Mouse (Mus musculus): ENCODE data around the gene Fam189a1. TPM values are rescaled to one million over a fixed set of nuclear protein-coding genes. Genes with fewer than 3 reads are reported as not detected.

The Fam189a1 gene
- polyA plus RNA-seq, 1 experiment, result not detected

- no peaks in the 10 kb centered on the region for H3K4me1 ChIP-seq (ENCODE audit: control insufficient read depth, insufficient read depth, insufficient read length, low read length)
- H3K27ac ChIP-seq (replicated peaks; ENCODE audit: low read depth, low read length), result no peak overlapping the region
- no peak overlapping the region for H3K4me3 ChIP-seq (ENCODE audit: insufficient read depth, low read depth, low read length)
Measured at GRCm38 (mm10) chr7:65076134-65076533, 80.2 kb downstream of the Fam189a1 start.

GRCm38 (mm10) chr7:65074194-65074593, 82.2 kb downstream of the Fam189a1 start:
- no peak overlapping the region for H3K4me3 ChIP-seq (ENCODE audit: insufficient read depth, low read depth, low read length)
- H3K27ac ChIP-seq (replicated peaks; ENCODE audit: low read depth, low read length), result no peak overlapping the region
- no peaks in the 10 kb centered on the region for H3K4me1 ChIP-seq (ENCODE audit: control insufficient read depth, insufficient read depth, insufficient read length, low read length)

DNA sequence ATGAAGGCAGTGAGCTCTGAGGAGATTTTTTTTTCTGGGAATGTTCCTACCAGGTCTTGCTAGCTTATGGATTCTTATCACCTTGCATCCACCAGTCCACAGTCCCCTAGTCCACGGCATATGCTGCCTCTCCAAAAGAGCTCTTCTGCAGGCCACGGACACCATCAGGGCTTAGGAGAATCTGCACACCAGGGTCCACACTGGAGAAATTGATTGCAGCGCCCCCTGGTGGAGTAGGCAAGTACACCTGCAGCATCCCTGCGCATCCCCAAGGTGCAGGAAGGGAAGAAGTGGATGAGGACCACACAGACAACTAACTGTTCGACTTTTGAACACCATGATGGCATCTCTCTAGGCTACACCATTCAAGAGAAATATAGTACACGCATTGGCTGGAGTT, 82.8 kb downstream of the Fam189a1 start:
- Histone ChIP-seq H3K27ac (replicated peaks; ENCODE audit: low read depth, low read length) (no peak overlapping the region), H3K4me1 (ENCODE audit: control insufficient read depth, insufficient read depth, insufficient read length, low read length) (no peaks in the 10 kb centered on the region), H3K4me3 (ENCODE audit: insufficient read depth, low read depth, low read length) (no peak overlapping the region)

DNA sequence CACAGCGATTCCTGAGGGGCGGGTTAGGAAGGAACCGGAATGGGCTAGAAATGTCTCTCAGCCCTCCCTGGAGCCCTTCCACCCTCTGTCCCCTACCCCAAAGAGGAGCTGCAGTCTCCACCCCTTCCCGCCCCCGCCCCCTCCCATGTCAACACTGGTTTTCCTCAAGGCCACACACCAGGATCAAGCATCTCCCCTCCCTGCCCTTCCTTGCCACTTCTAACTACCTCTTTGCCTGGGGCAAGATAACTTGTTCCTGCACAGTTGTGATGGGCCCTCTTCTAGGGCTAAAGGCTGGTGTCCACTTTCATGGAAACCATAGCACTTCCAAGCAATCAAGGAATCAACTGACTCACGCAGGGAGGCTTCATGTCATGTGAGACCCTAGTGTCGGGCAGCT, 90.2 kb downstream of the Fam189a1 start:
- no peak overlapping the region for H3K4me3 ChIP-seq (ENCODE audit: insufficient read depth, low read depth, low read length)
- no peak overlapping the region for H3K27ac ChIP-seq (replicated peaks; ENCODE audit: low read depth, low read length)
- no peaks in the 10 kb centered on the region for H3K4me1 ChIP-seq (ENCODE audit: control insufficient read depth, insufficient read depth, insufficient read length, low read length)

DNA sequence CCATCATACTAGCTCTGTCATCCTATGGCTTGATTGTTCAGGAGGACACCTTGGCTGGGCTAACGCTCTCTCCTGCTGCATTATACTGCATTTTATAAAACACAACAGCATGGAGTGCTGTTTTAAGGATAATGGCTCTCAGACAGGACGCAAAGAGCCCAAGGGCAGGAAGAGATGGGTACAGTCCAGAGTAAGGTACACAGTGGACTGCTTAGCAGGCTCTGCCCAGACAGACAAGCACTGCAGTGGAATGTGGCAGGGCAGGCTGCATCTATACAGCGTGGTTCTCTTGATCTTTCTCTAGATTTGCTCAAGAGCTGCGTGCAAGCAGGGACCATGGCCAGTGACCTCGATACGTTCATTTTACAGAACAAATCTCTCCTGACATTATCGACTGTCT, 90.9 kb downstream of the Fam189a1 start:
- no peak overlapping the region for H3K27ac ChIP-seq (replicated peaks; ENCODE audit: low read depth, low read length)
- H3K4me3 ChIP-seq (ENCODE audit: insufficient read depth, low read depth, low read length), result no peak overlapping the region
- no peaks in the 10 kb centered on the region for H3K4me1 ChIP-seq (ENCODE audit: control insufficient read depth, insufficient read depth, insufficient read length, low read length)

GRCm38 (mm10) chr7:65064638-65065037, 91.7 kb downstream of the Fam189a1 start:
- Histone ChIP-seq H3K4me3 (ENCODE audit: insufficient read depth, low read depth, low read length) (no peak overlapping the region), H3K27ac (replicated peaks; ENCODE audit: low read depth, low read length) (no peak overlapping the region), H3K4me1 (ENCODE audit: control insufficient read depth, insufficient read depth, insufficient read length, low read length) (no peaks in the 10 kb centered on the region)

DNA sequence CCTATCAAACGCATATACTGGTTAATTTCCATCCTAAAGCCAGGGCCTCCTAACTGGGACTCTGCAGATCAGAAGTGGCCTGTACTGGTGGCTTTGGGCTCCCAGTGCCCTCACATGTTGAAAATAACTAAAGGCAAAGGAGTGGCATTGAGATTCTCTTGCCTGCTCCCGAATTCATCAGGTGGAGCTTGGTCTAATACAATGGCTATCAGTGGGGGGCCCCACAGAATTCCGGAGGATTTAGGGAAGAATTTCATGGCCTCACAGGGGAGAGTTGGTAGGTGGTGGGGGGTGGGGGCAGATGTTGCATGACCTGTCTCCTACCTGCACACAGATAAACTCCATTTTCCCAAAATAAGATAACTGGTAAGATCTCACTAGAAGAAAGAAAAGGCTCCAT, 92.3 kb downstream of the Fam189a1 start:
- no peak overlapping the region for H3K27ac ChIP-seq (replicated peaks; ENCODE audit: low read depth, low read length)
- H3K4me1 ChIP-seq (ENCODE audit: control insufficient read depth, insufficient read depth, insufficient read length, low read length), result no peaks in the 10 kb centered on the region
- H3K4me3 ChIP-seq (ENCODE audit: insufficient read depth, low read depth, low read length), result no peak overlapping the region

DNA sequence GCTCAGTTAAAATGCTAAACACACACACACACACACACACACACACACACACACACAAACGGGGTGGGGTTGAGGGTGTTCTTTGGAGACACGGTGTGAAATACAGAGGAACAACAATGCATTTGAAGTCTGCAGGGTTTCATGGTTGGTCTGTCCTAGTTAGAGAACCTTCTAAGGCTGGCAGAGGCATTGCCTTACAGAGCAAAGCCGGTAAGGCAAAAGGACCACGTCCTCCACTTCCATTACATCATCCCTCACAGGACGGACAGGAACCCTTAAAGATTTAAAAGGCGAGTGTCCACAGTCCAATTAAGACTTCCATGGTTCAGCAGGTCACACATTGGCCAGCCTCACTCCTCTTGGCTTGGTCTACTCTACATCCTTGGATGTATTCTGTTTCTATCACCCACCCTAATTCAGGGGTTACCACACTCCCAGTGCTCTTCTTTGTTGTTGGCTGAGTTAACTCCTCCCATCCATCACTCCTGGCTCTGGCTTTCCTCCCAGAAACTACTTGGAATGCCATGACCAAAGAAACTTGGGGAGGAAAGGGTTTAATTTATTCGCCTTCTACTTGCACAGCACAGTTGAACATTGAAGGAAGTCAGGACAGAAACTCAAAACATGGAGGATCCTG, 96.1 kb downstream of the Fam189a1 start:
- no peaks in the 10 kb centered on the region for H3K4me1 ChIP-seq (ENCODE audit: control insufficient read depth, insufficient read depth, insufficient read length, low read length)
- H3K4me3 ChIP-seq (ENCODE audit: insufficient read depth, low read depth, low read length), result no peak overlapping the region
- H3K27ac ChIP-seq (replicated peaks; ENCODE audit: low read depth, low read length), result no peak overlapping the region

- H3K27ac ChIP-seq (replicated peaks; ENCODE audit: low read depth, low read length), result no peak overlapping the region
- H3K4me3 ChIP-seq (ENCODE audit: insufficient read depth, low read depth, low read length), result no peak overlapping the region
- no peaks in the 10 kb centered on the region for H3K4me1 ChIP-seq (ENCODE audit: control insufficient read depth, insufficient read depth, insufficient read length, low read length)
Measured at GRCm38 (mm10) chr7:65056864-65057263, 99.5 kb downstream of the Fam189a1 start.

DNA sequence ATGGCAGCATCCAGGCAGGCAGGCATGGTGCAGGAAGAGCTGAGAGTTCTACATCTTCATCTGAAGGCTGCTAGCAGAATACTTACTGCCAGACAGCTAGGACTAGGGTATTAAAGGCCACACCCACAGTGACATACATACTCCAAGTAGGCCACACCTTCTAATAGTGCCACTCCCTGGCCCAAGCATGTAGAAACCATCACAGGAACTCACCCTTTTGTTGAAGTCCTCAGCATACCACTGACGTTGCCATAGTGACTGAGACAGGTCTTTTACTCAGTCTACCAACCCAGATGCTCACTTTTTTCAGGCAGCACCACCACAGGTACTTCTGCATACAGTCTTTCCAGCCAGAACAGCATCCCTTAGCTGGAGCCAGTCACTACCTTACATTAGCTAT, 104.4 kb downstream of the Fam189a1 start:
- no peaks in the 10 kb centered on the region for H3K4me1 ChIP-seq (ENCODE audit: control insufficient read depth, insufficient read depth, insufficient read length, low read length)
- H3K27ac ChIP-seq (replicated peaks; ENCODE audit: low read depth, low read length), result no peak overlapping the region
- H3K4me3 ChIP-seq (ENCODE audit: insufficient read depth, low read depth, low read length), result no peak overlapping the region

DNA sequence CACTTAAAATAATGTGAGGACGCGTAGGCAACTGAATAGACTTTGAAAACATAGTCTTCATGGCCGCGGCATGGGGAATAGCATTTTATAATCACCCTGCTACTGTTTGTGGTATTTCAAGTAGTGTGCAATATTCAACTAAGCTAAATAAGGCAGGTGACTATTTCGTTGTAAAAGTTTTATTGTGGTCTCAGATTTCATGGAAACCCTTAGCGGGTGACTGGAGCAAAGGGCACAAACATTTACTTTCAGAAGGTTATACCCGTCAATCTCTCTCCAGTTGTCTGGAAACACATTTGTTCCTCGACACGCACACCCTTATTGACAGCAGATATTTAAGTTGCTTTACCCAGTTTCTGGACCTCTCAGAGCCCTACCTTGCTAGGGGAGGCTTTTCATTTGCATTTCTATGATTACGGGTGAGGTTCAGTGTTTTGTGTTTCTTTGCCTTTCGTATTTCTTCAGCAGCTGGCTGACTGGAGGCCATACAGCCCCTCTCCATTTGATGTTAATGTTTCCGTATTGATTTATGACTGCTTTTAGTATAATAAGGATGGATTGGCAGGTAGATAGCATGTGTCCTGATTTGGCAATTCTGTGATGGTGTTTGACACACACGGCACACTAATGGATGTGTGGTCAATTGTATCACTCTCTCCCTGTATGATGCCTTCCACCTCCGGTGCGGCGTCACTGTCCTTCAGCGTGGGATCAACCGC, 107.0 kb downstream of the Fam189a1 start:
- H3K4me1 ChIP-seq (ENCODE audit: control insufficient read depth, insufficient read depth, insufficient read length, low read length), result no peaks in the 10 kb centered on the region
- no peak overlapping the region for H3K27ac ChIP-seq (replicated peaks; ENCODE audit: low read depth, low read length)
- H3K4me3 ChIP-seq (ENCODE audit: insufficient read depth, low read depth, low read length), result no peak overlapping the region

- Histone ChIP-seq H3K4me3 (ENCODE audit: insufficient read depth, low read depth, low read length) (no peak overlapping the region), H3K27ac (replicated peaks; ENCODE audit: low read depth, low read length) (no peak overlapping the region), H3K4me1 (ENCODE audit: control insufficient read depth, insufficient read depth, insufficient read length, low read length) (no peaks in the 10 kb centered on the region)
Measured at GRCm38 (mm10) chr7:65047700-65048099, 108.7 kb downstream of the Fam189a1 start.

DNA sequence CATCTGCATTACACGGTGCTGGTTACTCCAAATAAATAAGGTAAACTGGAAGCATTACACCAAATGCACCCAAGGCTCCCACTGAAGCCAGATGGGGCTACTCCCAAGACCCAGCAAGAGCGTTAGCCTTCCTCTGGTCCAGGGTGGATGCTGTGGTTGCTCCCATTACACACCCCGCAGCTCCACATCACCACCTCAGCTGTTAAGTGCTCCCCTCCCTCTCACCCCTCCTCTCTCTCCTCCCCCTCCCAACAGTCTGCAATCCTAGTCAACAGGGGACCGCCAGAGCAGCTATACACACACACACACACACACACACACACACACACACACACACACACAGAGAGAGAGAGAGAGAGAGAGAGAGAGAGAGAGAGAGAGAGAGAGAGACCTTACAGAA, 109.7 kb downstream of the Fam189a1 start:
- Histone ChIP-seq H3K4me1 (ENCODE audit: control insufficient read depth, insufficient read depth, insufficient read length, low read length) (no peaks in the 10 kb centered on the region), H3K27ac (replicated peaks; ENCODE audit: low read depth, low read length) (no peak overlapping the region), H3K4me3 (ENCODE audit: insufficient read depth, low read depth, low read length) (no peak overlapping the region)

GRCm38 (mm10) chr7:65044280-65044679, 112.1 kb downstream of the Fam189a1 start:
- H3K27ac ChIP-seq (replicated peaks; ENCODE audit: low read depth, low read length), result no peak overlapping the region
- H3K4me1 ChIP-seq (ENCODE audit: control insufficient read depth, insufficient read depth, insufficient read length, low read length), result no peaks in the 10 kb centered on the region
- H3K4me3 ChIP-seq (ENCODE audit: insufficient read depth, low read depth, low read length), result no peak overlapping the region

DNA sequence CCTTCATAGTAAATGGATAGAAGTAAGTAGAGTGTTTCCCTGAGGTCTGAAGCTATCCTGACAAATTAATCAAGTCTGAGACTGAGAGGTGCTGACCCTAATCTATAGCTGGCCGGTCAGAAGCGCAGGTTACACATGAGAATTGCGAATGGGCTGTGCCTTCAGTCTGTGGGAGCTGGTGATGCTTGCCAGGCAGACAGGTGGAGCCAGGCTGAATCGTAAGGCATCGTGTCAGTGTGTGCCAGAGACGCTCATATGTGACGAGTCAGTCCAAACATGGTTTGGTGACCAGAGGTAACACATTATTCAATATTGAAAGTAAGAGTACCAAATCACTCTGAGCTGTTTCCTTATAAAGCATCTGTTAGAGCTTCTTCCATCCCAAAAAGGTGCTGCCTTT, 115.3 kb downstream of the Fam189a1 start:
- no peak overlapping the region for H3K27ac ChIP-seq (replicated peaks; ENCODE audit: low read depth, low read length)
- H3K4me3 ChIP-seq (ENCODE audit: insufficient read depth, low read depth, low read length), result no peak overlapping the region
- no peaks in the 10 kb centered on the region for H3K4me1 ChIP-seq (ENCODE audit: control insufficient read depth, insufficient read depth, insufficient read length, low read length)

DNA sequence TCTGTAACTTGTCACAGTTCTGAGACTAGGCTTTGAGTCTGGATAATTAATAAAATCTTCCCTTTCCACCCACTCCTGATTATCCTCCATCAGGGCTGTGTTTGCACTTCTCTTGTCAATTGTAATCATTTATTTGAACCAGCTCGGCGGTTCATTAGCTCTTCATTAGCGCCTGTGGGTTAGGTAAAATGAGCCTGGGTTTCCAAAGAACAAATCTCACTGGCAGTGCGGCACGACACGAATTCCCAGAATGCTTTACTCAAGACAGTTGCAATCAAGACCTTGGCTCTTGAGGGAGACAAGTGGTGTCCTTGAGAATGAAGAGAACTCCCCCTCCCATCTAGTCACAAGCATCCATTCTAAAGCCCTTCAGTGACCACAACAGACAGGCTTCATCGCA, 124.6 kb downstream of the Fam189a1 start:
- no peaks in the 10 kb centered on the region for H3K4me1 ChIP-seq (ENCODE audit: control insufficient read depth, insufficient read depth, insufficient read length, low read length)
- H3K4me3 ChIP-seq (ENCODE audit: insufficient read depth, low read depth, low read length), result no peak overlapping the region
- no peak overlapping the region for H3K27ac ChIP-seq (replicated peaks; ENCODE audit: low read depth, low read length)
